Mouse (Mus musculus) embryonic fibroblast, embryonic 13.5 days (primary cell): ENCODE results near the gene Tmem132b.

Experiments used
- CTCF ChIP-seq: IDR thresholded peaks from 2 replicates; pipeline ENCODE4 v1.5.1; 2011; ENCODE audit warnings: mild to moderate bottlenecking, control low read depth, low read length, moderate library complexity, borderline replicate concordance; ENCODE audit not compliant: insufficient read depth
- POLR2A ChIP-seq: IDR thresholded peaks from 2 replicates; pipeline ENCODE4 v1.6.1; 2011; ENCODE audit warnings: low read depth, mild to moderate bottlenecking, control low read depth, low read length, moderate library complexity

- no peak for TF ChIP-seq CTCF
- no peak for TF ChIP-seq POLR2A
Observed at GRCm38 (mm10) chr5:125745727-125746126, 214.2 kb downstream of the Tmem132b start.
